Mouse (Mus musculus) cerebellum, postnatal 14 days (tissue): Measurements from ENCODE around the gene 1110051M20Rik.

Experiments used
- DNase-seq, 2 experiments: peaks; one replicate each; pipeline ENCODE4 v3.0.0; 2021; ENCODE audit warnings: mixed read lengths in 2 of 2

The 1110051M20Rik gene

DNA sequence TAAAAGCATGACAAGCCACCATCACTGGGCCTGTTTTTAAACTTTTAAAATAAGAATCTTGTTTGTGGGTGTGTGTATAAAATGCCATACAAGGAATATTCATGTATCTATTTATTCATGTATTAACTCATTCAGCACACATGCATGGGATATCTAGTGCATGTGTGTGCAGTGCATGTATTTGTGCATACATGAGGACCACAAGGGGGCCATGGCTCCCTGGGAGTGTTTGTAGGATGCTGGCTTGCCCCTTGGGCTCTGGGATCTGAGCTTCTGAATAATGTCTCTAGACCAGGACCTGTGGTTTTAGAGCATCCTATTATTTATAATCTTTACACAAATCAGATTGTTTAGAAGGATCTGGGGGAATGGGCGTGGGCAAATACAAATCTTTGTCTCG is 143.7 kb downstream of the 1110051M20Rik start:
- no peak for DNase-seq

DNA sequence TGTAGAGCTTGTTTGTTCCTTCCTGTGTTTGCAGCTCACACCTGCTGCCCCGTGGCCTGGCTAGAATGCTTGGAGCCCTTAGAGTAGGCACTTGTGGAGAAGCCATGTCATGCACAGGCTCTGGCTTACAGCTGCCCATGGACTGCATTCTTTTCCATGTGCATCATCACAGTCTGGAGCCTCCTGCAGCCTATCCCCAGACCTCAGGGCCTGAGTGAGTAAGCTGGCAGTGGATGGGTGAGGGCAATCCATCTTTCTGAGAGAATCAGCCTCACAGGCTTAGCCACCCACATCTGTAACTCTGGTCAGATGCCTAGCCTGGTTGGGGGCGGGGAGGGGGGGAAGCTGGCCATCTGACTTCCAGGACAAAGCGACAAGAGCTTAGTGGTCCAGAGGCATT is 145.3 kb downstream of the 1110051M20Rik start:
- no peak for DNase-seq

DNA sequence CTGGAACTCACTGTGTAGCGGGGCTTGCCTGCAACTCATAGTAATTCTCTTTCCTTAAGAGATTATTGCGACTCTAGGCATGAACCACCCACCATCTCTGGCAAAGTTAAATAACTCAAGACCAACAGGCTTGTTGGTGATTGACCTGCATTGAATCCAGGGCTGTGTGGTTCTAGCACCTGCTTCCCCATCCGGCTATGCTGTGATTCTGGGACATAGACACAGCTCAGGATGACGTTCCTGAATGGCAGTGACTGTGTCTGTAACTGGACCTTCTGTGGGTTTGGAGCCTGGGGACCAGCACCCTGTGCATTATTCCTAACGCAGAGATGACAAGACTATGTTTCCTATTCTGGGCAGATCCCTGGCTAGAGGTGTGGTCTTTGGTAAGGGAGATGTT is 148.6 kb downstream of the 1110051M20Rik start:
- no peak for DNase-seq

DNA sequence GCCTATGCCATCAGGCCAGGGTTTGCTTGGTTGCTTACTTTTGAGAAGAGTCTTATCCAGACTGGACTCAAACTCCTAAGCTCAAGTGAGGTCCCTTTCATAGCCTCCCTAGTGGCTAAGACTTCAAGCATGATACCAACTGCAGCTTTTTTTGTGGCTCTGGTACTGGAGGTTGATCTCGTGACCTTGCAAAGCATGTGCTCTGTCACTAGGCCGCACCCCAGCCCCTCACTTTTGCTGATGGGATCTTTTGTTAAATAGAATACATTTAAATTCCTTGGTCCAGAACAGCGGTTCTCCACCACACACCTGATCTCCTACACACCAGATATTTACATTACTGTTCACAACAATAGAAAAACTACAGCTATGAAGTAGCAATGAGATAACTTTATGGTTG is 150.3 kb downstream of the 1110051M20Rik start:
- DNase-seq = no peak

DNA sequence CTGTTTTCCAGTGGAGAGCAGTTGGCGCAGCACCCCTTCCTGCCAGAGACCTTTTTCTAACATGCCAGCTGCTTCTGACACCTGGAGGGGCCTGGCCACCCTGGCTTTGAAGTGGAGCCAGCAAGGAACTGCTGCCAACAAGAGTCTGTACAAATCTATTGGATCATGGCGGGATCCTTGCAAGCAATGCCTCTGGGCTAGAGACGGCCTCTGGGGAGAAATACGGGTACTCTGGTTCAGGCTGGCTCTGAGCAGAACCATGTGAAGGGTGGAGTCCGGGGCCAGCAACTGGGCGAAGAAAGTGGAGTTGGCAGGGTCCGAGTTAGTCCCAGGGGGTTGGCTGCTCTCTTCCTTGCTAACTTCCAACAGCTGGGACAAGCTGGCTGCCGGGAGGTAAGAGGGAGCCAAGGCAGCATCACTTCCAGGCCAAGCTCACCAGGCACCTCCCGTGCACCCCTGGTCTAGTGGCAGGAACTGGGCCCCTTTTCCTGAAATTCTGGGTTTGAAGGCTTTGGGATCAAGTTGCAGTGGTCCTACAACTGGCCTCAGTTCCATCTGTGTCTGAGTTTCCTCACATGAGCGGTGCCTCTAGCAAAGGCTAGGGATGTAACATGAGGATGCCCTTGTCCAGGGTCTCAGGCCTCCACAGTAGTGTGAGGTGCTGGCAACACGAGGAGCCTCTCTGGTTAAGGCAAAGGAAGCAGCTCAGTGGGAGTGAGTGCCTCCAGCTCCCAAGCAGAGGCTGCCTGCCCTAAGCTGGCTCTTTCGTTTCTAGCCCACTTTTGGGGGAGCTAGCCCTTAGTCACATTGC is 153.1 kb downstream of the 1110051M20Rik start:
- DNase-seq = peak; percentile 48 to 69

DNA sequence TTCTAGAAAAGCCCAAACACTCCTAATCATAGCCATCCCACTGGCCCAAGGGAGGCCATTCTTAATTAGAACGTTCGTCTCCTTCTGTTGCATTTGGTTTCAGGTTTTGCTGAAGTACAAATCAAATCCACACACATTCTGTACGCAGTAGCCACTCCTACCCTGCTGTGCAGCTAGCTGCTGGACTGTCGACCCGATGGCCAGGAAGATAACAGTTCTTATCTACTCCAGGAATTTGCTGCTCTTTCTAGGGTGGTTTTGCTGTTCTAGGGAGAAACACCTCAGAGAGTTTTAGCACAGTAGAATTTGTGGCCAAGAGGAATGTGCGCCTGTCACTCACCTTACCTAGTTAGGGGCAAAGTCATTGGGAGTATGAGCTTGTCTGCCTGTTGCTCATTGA is 156.9 kb downstream of the 1110051M20Rik start:
- DNase-seq = no peak

DNA sequence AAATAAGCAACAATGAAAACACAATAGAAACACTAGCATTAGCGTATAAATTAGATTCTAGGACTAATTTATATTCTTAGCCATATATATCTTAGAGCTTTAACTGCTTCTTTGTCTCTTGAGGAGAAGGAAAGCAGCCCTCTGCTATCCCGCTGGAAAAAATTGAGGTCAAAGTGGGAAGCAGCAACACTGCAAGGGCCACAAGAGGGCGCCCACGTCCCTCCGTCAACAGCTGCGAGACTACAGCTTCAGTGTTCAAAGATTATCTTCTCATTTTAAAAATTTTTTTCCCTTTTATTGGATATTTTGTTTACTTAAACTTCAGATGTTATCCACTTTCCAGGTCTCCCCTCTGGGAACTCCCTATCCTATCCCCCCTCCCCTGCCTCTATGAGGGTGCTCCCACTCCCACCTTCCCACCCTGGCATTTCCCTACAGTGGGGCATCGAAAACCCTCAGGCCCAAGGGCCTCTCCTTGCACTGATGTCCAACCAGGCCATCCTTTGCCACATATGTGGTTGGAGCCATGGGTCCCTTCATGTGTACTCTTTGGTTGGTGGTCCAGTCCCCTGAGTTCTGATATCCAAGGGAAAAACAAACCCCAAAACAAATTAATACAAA is 158.5 kb downstream of the 1110051M20Rik start:
- DNase-seq = peak; percentile 94 to 95

DNA sequence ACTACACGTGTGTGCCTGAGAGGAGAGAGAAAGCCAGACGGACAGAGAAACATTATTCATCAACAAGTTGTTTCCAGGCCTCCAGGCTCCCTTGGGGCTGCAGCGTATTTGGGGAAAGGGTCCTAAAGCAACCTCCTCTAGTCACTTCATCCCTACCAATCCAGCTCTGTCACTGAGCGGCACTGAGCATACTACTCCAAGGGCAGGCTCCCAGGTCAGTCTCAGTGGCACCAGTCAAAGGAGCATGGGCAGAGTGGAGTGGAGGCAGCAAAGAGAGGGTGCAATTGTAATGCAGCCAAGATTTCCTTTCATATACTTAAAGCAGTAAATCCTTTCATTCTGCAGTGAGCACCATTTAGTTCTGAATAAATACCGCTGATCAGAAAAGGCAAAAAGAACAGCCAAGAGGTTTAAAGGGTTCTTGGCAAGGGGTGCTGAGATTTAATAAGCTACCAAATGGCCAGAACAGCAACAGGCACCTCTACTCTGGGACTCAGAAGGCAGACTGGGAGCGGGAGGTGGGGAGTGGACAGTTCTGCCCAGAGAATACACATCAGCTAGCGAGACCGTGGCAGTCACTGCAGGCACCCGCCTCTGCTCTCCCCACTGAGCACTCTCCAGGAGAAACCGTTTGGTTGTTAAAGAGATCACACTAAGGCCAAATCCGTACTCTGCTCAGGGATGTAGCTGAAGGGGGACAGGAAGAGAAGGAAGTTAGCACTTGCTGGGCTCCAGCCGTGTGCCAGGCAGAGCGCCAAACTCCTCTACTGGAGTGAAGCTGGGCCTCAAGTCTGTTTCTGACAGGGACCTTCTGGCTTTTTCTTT is 159.9 kb downstream of the 1110051M20Rik start:
- DNase-seq = peak; percentile 87 to 88

DNA sequence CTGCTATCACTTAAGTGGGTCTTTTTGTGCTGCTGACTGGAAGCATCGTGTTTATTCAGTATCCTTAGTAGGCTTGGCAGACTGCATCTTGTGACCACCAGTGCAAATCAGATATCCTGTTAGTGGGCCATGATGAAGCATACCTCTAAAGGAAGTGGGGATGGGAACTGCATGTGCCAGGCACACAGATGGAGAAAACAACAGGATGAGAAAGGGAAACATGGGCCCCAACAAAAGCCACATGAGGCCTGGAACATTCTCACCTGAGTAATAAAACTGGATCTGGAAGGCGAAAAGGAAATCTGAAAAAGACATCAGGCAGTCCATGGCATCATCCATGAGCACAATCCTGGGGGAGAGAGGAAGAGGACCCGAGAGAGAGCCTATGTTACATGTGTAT is 160.5 kb downstream of the 1110051M20Rik start:
- DNase-seq = peak in 1 of 2 experiments; percentile 47

DNA sequence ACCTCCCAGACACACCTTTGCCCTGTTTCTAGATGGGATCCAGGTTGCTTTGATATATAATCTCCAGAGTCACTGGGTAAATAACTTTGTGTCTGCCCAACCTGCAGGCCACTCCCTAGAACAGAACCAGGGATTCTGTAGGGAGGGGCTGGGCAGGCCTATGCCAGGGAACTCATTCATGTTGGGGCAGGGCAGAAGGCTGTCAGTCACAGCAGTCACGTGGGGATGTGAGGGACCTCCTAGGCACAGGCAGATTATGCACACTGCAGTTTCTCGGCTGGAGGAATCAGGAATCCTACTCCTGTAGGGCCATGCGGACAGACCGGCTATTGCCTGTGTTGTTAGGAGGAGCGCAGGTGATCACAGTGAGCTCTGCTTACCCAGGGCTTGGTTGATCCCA is 163.1 kb downstream of the 1110051M20Rik start:
- peak in 1 of 2 experiments; percentile 28 for DNase-seq

DNA sequence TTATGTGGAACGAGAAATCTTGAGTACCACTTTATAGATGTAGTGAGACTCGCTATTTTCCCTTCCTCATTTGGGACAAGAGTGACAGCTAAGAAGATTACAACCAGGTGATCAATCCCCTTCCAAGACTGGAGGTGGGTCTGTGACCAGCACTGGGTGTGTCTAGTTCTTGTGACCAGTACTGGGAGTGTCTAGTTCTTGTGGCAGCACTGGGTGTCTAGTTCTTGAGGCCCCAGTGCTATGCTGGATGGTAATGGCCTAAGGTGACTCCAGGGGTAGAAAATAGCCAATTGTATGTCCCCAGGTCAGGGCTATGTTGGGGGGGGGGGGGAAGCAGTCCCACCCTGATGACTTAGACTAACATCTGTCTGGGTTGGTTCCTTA is 165.1 kb downstream of the 1110051M20Rik start:
- no peak for DNase-seq

DNA sequence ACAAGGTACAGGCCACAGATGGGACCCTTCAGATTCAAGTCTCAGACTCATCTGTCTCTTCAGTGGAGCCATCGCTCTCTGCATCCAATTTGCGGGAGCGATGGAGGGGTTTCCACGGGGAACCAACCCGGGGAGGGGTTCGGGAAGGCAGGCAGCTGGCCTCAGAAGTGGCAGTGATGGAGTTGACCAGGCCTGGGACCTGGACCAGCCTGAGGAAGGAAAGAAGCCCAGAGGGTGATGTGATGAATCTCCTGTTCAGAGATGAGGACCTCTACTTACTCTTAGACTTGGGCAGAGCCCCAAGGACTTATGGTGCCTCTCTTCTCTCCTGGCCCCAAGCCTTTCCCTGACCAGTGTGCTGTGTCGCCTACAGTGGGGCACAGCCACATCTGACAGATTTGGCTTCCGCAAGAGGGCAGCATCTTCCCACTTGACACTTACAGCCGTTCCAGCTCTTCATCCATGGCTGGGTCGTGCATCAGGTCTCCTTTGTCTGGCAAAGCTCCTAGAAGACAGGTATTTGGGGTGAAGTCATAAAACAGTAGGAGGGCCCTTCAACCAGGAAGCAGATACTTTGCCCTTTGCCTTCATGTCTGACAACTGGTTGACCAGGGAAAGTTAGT is 165.6 kb downstream of the 1110051M20Rik start:
- peak; percentile 84 to 85 for DNase-seq

DNA sequence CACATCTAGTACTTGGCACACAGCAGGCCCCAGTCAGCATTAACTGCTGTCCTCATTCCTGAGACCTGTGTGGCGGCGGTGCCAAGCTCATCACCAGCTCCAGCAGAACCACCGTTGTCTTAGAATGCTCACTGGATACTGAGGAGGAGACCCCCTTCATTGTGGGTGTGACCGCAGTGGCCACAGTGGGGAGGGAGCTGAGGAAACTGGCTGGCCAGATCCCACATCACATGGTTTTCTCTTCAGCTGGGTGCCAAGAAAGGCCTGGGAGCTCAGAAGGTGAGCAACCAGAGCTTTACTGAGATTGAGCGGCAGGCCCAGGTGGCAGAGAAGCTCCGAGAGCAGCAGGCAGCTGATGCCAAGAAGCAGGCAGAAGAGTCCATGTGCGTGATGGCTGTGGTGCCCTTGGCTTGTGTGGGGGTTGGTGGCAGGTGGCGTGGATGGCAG is 174.8 kb downstream of the 1110051M20Rik start:
- peak; percentile 65 to 78 for DNase-seq

DNA sequence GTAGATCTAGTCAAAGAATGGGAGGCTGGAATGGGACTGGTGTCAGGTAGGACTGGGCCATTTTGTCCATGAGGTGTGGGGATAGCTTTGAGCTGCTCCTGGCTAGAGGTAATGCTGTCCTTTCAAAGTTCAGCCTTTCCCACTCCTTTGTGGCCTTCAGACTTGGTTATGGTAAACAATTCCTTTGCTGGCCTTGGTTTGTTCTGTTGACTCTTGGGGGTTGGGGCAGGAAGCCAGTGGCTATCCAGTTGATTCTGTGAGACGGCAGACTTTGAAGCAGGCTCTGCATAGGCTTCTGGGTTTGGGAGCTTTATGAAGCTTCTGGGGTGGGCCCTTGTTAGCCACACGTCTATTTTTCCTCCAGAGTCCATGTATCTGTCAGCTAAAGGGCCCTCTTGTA is 175.8 kb downstream of the 1110051M20Rik start:
- peak in 1 of 2 experiments; percentile 6 for DNase-seq

DNA sequence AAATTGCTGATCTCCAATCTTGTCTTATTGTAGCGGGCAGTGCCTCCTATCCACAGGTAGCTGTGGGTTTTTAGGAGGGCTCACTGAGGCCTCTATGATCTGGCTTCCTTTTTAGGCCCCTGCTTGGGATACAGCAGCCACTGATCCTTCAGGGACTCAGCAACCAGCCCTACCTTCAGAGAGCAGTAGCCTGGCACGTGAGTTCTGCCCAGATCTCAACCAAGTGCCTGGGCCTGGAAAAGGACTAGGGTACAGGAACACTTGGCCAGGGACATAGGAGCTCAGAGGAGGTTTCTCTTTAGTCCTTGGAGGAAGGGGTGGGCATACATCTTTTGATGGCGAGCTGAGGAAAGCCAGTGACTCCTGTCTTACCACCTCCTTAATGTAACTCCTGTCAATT is 176.5 kb downstream of the 1110051M20Rik start:
- DNase-seq = no peak

DNA sequence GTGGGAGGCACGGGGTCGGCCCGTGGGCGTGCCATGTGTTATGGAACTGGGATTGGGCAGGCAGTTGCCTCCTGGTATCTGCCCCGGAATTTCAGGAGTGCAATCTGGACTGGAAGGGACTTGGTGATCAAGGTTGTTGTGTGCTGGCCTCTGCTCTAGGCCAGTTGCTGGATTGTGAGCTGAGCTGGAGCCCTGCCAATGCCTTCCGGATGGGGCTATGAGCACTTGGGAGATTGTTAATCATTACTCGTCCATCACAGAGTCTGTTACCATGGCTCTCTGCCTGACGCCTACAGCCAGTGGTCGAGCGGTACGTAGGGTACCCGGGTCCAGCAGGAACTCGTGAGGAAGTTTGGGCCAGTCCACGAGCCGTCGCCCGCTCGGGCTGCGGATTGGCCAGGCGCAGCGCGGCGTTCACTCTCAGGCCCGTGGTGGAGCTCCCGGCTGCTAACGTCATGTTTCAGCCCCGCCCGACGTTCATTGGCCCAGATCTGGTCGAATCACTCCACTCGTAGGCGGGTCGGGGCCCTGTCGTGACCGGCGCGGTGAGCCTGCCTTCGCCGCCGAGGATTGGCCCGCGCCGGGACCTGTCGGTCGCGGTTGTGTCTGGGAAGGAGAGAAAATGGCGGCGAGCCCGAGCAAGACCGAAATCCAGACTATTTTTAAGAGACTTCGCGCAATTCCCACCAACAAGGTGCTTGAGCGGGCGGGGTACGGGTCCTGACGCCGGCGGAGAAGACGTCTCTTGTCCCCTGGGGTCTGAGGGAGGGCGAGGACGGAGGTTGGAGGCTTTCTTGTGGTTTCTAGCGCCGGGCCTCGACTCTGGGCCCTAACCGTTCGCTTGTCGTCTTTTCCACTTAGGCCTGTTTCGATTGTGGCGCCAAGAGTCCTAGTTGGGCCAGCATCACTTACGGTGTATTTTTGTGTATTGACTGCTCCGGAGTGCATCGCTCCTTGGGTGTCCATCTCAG is 179.5 kb downstream of the 1110051M20Rik start, which contains the start of gene Arfgap2:
TSS of gene Arfgap2 (plus strand) at position 264 of the 971 bp plus-strand sequence.
- peak; percentile 97 for DNase-seq

DNA sequence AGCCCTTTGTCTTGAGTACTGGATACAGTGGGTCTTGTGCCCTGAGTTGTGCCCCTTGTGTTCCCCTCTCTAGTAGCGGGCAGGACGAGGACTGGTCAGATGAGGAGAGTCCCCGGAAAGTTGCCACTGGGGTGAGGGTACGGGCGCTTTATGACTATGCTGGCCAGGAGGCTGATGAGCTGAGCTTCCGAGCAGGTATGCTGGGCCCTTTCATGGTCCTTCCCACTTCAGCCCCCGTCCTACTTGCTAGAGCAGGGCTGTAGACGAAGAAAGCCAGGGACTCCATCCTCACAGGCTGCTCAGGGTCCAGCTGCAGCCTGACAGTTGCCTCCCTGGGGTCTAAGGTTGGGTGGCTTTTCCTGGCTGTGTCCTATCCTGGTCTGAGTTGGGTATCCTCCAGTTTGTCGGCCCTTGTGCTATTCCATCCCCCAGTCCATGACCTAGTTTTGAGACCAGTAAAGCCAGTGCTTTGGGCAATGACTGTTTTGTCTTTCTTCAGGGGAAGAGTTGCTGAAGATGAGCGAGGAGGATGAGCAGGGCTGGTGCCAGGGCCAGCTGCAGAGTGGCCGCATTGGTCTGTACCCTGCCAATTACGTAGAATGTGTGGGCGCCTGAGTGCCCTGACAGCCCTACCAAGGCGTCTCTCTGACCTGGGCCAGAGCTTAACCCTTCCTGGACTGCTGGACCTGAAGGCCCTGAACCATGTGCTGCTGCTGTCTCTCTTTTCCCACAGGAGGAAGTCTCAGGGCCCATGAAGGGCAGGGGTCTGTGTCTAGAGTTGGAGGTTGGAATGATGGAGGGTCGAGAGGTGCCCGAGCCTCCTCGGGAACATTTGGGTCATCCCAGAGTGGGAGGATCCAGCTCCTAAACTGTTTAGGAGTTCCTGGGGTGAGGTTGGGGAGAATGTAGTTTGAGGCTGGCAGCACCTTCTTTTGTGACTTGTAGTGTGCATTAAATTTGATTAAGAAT is 180.5 kb downstream of the 1110051M20Rik start:
- peak in 1 of 2 experiments; percentile 10 for DNase-seq

DNA sequence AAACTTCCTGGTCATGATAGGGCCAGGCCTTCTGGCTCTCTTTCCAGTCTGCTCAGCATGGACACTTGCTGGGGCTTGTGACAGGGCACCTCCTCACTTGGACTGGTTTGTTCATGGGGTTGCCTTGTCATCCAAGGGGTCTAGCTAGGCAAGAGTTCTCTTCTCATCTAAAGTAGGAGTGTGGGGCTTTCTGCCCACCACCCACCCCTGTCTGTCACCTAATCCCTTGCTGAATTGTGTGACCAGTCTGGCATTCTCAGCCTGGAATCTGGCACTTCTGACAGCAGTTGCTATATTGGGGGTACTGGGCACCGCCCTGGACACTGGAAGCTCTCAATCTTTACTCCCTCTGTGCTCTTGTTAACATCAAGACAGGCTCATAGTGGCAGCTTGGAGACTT is 185.0 kb downstream of the 1110051M20Rik start:
- no peak for DNase-seq

DNA sequence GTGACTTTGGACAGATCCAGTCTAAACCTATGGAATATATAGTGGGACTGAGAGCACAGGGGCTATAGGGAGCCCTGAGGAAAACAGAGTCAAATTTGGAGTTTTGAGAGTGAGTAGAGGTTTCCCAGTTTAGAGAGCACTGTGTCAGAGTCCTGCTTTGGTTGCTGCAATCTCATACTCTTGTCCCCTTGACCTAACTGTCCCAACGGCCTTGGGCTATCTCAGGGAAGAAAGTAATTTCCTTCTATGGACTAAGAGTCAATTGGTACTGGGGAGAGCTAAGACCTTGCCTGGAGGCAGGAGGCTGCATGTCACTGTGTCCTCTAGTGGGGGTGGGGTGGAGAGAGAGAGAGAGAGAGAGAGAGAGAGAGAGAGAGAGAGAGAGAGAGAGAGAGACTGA is 185.7 kb downstream of the 1110051M20Rik start:
- DNase-seq = no peak

DNA sequence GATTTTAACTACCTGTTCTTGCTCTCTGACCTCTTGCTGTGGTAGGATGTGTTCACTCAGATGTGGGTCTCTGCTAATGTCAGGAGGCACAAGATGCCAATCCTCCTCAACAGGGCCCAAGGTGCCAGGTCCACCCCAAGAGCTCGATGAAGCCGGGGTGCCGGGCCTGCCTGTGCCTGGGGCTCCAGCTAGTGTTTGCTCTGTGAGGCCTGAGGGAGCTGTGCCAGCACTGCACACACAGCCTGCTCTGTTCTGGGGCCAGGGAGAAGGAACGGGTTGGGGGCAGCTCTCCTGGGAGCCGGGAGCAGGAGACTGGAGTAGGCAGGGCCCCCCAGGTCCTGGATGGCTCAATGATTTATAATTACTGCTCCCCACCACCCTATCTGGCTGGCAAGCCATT is 186.4 kb downstream of the 1110051M20Rik start:
- peak; percentile 51 to 53 for DNase-seq
